Mouse (Mus musculus) layer of hippocampus, postnatal 10 days (tissue): ENCODE results near the gene Nop9. TPM values are rescaled to one million over a fixed set of nuclear protein-coding genes. Genes with fewer than 3 reads are reported as not detected.

Experiments
- DNase-seq, 2 experiments: peaks; one replicate each; pipeline ENCODE4 v3.0.0; 2021; ENCODE audit warnings: low spot score in 2 of 2
- total RNA-seq, 2 experiments: library from RNA; stranded (reverse); gene quantifications; 2 replicates each; pipeline ENCODE4 v1.2.3; 2021

Nop9 gene
- total RNA-seq, 2 experiments from 2014 or later, result 16.4 to 17.1 TPM

DNA sequence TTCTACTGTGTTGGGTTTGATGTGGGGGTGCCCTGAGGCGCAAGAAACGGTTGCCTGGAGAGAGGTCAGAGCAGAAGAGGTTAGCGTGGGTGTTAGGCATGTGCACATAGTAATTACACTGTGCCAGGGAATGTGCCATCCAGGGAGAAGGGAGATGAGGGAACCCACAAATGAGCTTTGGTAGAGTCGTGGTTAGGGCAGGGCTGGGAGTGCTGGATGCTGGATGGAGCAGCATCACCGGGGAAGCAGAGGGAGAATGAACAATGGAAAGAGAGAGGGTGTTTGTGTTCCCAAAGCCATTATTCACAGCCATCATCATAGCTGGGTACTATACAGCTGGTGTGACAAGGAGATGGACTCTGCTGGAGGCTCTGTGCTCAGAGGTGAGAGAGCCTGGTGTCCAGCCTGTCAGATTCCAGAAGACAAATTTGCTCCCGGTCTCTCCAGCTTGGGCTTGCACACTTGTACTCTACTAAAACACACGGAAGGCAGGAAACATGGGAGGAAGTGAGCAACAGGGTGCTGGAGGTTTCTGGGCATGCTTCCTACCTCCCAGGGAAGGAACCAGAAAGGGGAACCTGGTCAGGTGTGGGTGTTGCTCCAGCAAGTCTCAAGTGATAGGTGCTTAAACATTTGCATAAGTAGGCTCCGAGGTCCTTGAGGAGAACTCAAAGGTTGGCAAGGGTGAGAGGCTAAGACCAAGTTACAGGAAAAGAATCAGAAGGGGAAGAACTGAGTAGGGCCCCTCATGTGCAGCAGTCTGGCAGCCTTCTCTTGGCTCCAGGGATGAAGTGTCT, 17.4 kb upstream of the Nop9 start:
- DNase-seq, result no peak

DNA sequence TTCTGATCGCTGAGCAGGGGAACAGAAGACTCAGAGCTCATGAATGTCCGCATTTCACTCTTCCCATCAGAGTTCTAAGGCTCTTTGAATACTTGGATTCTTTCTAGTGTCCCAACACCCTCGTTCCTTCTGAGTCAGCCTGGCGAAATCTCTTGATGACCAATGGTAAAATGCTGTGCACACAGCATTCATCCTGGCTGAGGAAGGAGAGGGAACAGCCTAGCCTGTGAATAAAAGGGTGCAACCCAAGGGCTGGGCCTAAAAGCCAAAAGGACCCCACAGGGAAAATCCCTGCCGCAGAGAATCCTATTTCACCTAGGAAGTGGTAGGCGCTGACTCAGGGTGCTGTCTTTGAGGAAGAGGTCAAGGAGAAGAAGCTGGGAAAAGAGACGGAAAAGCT, 15.4 kb upstream of the Nop9 start:
- peak in 1 of 2 experiments; percentile 43 for DNase-seq

DNA sequence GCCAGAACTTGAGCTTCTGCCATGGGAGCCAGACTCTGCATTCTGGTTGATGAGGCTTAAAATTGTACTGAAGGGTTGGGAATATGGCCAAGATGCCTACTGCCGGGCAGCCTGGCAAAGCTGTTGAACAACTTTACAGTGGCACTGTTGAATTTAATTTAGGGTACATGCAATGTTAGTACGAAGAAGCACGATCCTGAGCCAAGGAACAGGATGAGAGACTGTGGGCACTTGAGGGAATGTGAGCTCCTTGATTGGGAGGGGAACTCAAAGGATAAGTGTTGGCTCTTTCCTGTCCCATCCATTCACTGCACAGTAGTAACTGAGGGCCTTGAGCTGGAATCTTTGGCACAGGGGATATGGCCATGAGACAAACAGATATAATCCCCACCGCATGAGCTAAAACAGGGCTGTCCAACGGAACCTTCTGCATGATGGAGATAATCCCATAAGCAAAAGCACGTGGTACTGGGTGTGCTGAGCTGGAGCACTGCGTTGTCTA, 14.9 kb upstream of the Nop9 start:
- peak in 1 of 2 experiments; percentile 30 for DNase-seq

DNA sequence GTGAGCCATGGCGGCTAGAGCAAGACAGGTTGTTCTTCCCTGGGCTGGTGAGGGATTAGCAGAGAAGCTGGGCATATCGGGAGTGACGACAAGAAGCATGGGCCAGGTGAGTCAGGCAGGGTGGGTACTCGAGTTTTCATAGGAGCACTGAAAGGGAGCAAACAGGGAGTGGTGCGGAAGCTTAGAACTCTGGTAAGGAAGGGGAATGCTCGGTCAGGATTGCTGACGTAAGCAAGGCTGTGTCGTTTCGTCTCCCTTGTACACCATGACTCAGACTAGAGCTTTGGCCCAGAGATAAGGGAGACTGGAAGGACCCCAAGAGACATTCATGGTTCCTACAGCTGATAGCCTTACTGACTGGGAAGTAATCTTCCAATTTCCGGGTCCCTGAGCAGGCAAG, 11.6 kb upstream of the Nop9 start:
- no peak for DNase-seq

DNA sequence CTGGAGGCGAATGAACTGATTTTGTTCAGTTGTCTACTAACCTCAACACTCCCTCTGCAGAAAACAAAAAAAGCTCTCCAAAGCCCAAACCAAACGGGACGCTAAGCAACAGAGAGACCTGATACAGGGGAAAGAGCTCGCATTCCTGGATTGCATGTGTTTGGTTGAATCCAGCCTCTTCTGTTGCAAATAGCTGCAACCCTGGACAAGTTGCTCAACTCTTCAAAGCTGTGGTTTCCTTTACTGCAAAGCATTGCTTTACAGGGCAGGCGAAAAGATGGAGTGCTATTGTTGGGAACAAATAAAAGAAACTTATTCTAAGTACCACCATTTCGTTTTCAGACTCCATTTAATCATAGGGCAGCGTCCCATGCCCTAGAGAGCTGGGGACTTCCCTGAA, 10.6 kb upstream of the Nop9 start:
- no peak for DNase-seq

DNA sequence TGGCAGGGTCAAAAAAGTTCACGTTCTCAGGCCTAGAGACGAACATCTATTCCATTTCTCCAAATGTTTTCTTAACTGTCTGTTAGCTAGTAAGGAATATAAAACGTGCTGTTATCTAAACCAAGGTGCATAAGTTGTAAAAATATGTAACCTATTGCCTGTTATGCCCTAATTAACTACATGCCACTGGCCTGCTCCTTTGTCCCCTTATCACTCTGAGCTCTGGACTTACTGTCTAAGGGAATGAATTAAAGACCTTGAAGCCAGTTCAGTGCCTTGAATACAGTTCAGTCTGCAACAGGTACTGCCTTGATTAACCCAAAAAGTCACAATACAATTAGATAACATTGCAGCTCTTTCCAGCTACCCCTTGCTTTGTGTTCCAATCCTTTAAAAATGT, 10.2 kb upstream of the Nop9 start:
- DNase-seq, result no peak

DNA sequence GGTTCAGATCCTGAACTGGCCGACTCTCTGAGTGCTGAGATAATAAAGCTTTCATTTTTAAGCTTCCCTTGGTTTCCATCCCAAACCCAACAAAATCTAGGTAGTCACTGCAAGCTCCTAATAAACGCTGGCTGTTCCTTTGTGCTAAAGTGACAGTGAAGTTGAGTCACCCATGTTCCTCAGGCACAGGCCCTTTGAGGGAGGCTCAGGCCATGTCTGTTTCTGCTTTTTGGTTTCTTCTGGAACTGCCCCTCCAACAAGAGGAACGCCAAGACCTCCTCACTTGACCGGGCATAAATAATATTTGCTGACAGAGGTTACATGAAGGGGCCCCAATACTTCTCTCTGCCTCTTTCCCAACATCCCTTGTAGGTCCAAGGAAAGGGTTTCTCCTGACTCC, 9.7 kb upstream of the Nop9 start:
- no peak for DNase-seq

DNA sequence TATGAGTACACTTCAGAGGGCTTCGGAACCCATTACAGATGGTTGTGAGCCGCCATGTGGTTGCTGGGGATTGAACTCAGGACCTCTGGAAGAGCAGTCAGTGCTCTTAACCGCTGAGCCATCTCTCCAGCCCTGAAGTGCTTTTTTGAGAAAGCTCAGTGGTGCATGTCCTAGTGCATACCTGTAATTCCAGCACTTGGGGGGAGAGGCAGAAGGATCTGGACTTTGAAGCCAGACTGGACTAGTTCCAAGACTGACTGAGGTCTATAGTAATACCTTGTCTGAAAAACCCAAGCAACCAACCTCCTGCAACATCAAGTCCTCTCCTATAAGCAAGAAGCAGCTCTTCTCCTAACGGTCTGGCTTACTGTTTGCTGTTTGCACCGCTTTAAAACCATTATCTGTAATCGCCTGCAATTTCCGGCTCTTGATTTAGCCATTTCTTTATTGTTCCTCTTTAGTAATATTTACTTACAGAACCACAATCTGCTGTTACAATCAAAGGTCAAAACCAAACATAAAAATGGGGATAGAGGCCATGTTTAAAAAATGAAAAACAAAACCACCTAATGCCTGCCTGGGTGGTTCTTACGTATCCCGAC, 8.3 kb upstream of the Nop9 start:
- DNase-seq, result no peak

DNA sequence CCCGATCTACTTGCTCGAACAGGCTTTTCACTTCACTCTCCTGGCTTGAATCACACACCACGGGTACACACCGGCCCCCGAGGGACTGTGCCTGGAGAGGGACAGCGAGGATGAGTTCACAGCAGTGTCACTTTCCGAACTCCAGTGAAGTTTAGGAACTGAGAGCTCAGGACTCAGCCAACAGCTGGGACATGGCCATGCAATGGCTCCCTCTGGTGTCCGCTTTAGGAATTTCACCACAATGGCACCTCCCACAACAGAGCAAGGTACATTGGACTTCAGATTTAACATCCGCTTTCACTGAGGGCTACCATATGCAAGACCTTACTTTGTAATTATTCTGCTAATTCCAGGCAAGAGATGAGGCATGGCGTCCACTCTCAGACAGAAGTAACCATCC, 1.8 kb upstream of the Nop9 start:
- DNase-seq, result peak; percentile 92 to 93

DNA sequence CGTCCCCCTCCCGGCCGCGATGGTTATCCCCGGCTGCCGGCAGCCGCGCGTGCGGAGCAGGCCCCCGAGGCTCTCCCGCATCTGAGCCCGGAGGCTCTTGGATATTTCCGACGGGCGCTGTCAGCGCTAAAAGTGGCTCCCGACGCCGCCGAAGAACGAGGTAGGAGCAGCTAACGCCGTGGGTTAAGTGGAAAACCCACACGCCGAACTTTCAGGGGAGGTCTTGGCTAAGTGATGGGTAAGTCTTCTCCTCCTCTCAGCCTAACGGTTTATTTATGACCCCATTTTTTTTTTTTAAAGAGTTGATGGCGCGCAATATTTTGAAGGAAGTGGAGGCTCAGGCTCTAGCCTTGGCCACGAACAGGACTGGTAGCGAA, 356 bp downstream of the Nop9 start:
- no peak for DNase-seq

DNA sequence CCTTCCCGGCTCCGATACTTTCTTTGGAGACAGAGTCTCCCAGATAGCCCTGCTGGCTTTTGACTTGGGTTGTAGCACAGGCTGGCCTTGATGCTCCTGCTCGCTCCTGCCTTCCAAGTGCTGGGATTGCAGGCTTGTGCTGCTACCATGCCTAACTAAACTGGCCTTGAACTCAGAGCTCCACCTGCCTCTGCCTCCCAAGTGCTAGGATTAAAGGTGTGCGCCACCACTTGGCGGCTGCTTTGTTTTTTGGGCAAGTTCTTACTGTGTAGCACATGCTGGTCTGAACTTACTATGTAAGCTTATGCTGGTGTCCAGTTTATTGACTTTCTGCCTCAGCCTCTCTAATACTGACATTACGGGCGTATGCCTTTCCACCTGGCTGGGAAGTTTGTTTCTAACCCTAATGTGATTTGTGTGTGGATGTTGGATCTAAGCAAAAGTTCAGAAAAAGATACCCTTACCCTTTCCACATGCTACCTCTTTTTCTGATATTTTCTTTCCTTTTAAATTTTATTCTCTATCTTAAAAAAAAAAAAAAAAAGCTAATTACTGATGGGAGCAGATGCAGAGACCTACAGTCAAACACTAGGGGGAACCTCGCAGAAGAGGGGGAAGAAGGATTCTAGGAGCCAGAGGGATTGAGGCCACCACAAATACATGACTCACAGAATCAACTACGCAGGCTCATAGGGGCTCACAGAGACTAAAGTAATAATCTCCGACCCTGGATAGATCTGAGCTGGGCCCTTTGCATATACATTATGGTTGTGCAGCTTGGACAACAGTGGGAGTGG, 1.8 kb downstream of the Nop9 start:
- no peak for DNase-seq

DNA sequence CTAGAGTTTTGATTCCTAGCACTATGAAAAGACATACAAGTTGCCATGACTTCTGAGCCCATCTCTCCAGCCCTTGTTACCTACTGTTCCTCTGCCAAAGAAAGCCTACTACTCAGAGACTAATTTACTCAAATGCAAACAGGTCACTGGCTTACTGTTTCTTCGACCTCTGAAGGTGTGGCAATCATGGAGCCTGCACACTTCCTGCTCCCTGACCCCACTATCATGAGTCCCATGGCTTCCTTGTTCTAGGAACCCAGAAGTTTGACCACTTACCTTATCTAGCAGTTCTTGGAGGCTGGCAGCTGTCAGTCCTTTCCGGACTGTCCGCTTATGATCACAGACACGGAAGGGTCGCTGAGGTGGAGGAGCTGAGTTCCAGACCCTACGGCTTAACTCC, 12.1 kb downstream of the Nop9 start:
- no peak for DNase-seq

DNA sequence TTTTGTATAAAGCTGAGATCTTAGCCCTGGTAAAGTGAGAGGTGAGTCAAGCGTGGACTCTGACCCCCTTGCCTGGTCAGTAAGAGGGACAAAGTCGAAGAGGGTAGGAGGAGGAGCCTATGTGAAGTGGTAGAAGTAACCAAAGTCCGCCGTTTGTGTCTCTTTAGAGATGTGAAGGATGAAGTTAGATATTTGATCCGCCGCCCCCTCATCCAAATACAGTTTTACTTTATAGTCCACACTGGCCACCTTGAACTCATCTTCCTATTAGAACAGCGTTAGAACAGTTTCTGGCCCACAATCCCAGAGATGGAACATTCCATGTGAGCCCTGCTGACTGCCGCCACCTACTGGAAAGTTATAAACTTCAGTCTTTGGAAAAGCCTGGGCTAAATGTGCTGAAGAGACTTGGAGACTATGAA, 12.9 kb downstream of the Nop9 start, which contains the start of gene Cideb:
TSS of gene Cideb (minus strand) at position 96 of the 422 bp plus-strand sequence.
- DNase-seq, result peak; percentile 50 to 56

DNA sequence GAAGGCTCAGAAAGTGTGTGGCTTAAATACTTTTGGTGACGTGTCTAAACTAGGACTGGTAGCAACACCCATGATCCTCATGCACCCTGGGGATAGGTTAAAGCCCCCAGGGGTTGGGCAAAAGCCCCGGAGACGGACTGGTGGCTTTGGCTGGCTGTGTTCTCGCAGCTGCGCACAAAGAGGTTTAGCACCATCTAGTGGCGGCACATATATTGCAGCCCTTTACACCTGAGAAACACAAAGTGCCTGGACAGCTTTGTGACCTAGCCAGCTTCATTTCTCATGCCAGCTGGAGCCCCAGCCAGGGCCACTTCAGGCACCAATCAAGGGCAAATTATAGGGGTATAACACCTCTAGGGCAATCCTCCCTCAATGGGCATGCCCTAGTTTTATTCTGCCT, 14.7 kb downstream of the Nop9 start:
- peak; percentile 89 for DNase-seq

DNA sequence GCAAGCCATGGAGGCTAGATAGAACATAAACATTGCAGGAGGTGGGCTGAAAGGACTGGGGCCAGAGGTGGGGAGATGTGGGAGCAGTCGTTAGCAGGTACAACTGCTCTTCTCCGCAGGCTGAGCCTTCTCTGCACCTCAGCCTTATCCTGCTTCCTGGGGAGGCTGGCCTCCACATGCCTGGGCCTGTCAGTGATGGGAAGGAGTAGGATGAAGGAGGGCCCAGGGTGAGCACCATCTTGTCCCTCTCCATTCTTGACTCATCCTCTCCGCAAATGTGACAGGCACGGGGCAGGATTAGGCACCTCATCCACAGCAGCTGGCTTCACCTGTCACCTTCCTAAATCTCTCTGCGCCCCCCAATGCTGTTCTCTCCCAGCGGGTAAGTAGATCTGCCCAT, 15.7 kb downstream of the Nop9 start, which contains the start of gene Ltb4r2:
TSS of gene Ltb4r2 (plus strand) at position 266 of the 400 bp plus-strand sequence.
- DNase-seq, result no peak

DNA sequence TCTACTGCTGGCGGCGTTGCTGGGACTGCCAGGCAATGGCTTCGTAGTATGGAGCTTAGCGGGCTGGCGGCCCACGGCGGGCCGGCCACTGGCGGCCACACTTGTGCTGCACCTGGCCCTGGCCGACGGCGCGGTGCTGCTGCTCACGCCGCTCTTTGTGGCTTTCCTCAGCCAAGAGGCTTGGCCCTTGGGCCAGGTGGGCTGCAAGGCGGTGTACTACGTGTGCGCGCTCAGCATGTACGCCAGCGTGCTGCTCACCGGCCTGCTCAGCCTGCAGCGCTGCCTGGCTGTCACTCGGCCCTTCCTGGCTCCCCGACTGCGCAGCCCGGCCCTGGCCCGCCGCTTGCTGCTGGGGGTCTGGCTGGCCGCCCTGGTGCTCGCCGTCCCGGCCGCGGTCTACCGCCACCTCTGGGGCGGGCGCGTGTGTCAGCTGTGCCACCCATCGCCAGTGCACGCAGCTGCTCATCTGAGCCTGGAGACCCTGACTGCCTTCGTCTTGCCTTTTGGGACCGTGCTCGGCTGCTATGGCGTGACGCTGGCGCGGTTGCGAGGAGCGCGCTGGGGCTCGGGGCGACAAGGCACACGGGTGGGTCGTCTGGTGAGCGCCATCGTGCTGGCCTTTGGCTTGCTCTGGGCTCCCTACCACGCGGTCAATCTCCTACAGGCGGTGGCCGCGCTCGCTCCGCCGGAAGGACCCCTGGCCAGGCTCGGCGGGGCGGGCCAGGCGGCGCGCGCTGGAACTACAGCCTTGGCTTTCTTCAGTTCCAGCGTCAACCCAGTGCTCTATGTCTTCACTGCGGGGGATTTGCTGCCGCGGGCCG, 16.7 kb downstream of the Nop9 start:
- peak; percentile 65 to 70 for DNase-seq

DNA sequence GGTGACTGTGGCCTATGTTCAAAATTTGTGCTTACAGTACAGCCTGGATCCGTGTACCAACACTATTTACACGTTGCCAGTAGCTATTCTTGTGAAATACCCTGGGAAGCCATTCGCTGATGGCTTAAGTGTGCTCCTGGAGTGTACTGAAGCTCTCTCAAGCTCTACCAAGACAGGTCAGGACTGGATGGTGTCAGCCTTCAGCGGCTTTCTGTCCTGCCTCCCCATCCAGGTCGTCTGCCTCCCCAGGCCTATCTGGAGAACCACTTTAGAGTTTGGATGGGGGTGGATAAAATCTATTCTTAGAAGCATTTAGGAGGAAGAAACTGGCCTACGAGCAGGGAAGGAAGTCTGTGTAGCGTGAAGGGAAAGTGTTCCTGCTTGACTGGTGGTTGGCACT, 17.7 kb downstream of the Nop9 start:
- no peak for DNase-seq

DNA sequence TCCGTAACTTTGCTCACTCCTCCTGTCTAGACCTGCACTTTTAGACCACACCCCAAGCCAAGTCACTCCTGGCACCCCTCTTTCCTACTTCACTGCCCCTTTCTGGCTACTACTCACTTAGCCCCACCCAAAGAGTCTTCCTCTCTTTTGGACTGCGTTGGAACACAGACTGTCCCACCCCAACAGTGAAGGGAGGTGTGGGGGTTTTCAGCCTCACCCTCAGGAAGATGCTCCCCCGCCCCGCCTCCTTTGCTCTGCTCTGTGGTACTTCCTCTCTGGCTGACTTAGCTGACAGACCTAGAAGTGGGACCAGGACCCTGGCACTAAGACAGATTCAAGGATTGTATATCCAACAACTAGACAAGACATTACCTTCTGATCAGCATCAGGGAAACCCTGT, 20.2 kb downstream of the Nop9 start, which contains the start of gene Ltb4r1:
TSS of gene Ltb4r1 (plus strand) at position 267 of the 400 bp plus-strand sequence.
- no peak for DNase-seq

DNA sequence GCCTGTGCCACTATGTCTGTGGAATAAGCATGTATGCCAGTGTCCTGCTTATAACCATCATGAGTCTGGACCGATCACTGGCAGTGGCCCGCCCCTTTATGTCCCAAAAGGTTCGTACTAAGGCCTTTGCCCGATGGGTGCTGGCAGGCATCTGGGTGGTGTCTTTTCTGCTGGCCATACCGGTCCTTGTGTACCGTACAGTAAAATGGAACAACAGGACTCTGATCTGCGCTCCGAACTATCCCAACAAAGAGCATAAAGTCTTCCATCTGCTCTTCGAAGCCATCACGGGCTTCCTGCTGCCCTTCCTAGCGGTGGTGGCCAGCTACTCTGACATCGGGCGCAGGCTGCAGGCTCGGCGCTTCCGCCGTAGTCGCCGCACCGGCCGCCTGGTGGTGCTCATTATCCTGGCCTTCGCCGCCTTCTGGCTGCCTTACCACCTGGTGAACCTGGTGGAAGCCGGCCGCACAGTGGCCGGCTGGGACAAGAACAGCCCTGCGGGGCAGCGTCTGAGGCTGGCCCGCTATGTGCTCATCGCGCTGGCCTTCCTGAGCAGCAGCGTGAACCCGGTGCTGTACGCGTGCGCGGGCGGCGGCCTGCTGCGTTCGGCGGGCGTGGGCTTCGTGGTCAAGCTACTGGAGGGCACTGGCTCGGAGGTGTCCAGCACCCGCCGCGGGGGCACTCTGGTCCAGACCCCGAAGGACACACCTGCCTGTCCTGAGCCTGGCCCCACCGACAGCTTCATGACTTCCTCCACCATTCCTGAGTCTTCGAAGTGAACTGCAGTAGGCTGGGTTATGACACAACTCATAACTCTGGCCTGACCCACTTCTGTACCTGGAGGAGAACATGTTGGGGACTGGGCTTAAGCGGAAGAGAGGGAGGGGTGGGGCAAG, 22.3 kb downstream of the Nop9 start:
- peak; percentile 52 to 54 for DNase-seq

DNA sequence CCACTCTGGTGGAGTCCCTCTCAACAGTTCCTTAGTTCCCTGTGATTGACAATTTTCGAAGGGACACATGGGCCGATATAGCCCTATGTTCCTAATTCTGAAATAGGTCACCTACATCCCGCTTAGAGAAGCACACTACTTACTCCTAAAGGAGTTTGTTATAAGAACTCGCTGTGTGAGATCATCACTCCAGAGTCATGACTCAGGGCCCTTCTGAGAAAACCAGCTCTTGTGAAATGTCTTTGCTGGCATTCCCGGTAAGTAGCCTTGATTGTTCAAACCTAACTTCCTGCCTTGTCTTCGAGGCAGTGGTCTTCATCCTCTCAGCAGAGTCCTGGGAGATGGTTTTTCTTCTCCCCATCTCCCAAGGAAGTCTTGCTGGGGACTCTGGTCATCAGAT, 23.1 kb downstream of the Nop9 start:
- no peak for DNase-seq
